Mouse (Mus musculus): ENCODE results near the gene Lce3a. TPM values are rescaled to one million over a fixed set of nuclear protein-coding genes. Genes with fewer than 3 reads are reported as not detected.

The Lce3a gene
- polyA plus RNA-seq (2016; fragmentation: Nextera tagmentation; extraction: Ambion mirVana): not detected in 2 replicates

DNA sequence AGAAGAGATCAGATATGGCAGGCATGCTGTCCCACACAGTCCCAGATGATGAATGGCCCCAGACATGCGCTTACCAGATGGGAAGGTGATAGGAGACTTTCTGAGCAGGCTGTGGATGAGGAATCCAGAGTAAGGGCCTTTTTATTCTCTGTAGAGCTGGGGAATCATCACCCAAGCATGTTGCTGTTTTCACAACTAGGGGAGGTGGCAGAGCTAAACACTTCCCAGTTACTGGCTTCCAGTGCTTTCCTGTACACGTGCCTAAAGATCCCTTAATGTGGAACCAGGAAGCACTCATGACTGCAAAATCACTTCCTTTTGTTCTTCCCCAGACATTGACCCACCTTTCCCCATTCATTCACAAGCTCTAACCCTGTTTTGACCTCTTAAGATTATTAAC lies at the start of gene Lce3a:
TSS of gene Lce3a (minus strand) at position 101 of the 400 bp plus-strand sequence.
- Histone ChIP-seq H3K4me3 (no peak within 1 kb of the TSS), H3K36me3 (replicated peaks) (no peaks in the 10 kb centered on the region), H3K9me3 (no peaks in the 10 kb centered on the region), H3K4me1 (no peaks in the 10 kb centered on the region), H3K27ac (no peak within 1 kb of the TSS), H3K27me3 (ENCODE audit: poor library complexity, severe bottlenecking) (no peaks in the 10 kb centered on the region)
- 79% methylated on average over 2 of the region's 2 CpGs for WGBS
- no peak for DNase-seq (ENCODE audit: extremely low spot score, low spot score)

DNA sequence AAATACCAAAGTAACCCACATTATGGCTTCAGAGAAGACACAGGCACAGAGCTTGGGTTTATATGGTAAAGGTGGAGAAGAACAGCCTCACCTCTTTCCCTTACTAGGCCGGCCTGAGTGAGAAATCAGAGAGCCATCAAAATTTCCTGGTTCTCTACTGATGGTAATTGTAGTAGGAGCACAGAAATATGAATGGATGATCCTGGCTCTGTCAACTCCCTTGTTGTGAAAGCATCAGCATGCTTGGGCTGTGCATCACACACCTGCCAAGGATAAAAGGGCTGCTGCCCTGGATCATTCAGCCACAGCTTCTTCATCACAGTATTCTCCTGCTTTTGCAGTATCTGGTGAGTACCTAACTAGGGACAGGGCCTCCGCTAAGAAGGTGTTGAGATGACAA lies 40.7 kb upstream of the Lce3a start, which contains the start of gene Lce3e:
TSS of gene Lce3e (plus strand) at position 301 of the 400 bp plus-strand sequence.
- Histone ChIP-seq H3K27ac (no peak within 1 kb of the TSS), H3K4me3 (no peak within 1 kb of the TSS), H3K4me1 (no peaks in the 10 kb centered on the region), H3K27me3 (ENCODE audit: poor library complexity, severe bottlenecking) (no peaks in the 10 kb centered on the region), H3K36me3 (replicated peaks) (no peaks in the 10 kb centered on the region), H3K9me3 (no peaks in the 10 kb centered on the region)
- WGBS: 91% methylated on average over 2 of the region's 2 CpGs
- no peak for DNase-seq (ENCODE audit: extremely low spot score, low spot score)

GRCm38 (mm10) chr3:92957090-92957489 lies 31.1 kb upstream of the Lce3a start, which contains the start of gene Lce3d:
Lce3d (plus strand) TSS chr3:92957390.
- H3K36me3 ChIP-seq (replicated peaks): no peaks in the 10 kb centered on the region
- H3K4me1 ChIP-seq: no peaks in the 10 kb centered on the region
- no peak within 1 kb of the TSS for H3K4me3 ChIP-seq
- H3K27me3 ChIP-seq (ENCODE audit: poor library complexity, severe bottlenecking): no peaks in the 10 kb centered on the region
- WGBS: 93% methylated on average over 1 of the region's 1 CpGs
- H3K9me3 ChIP-seq: no peaks in the 10 kb centered on the region
- no peak within 1 kb of the TSS for H3K27ac ChIP-seq
- no peak for DNase-seq (ENCODE audit: extremely low spot score, low spot score)

DNA sequence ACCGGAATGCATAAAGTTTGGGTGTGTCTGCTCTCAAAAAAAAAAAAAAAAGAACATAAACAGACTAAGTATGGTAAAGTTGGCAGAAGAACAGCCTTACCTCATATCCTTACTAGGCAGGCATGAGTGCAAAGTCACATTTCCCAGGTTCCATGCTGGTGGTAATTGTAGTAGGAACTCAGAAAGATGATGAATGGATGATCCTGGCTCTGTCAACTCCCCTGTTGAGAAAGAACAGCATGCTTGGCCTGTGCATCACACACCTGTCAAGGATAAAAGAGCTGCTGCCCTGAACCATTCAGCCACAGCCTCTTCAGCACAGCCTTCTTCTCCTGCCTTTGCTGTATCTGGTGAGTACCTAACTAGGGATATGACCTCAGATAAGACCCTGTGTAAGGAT lies 18.2 kb upstream of the Lce3a start, which contains the start of gene Lce3c:
TSS of gene Lce3c (plus strand) at position 301 of the 400 bp plus-strand sequence.
- DNase-seq (ENCODE audit: extremely low spot score, low spot score): no peak
- WGBS: 88% methylated on average over 1 of the region's 1 CpGs
- Histone ChIP-seq H3K4me1 (no peaks in the 10 kb centered on the region), H3K9me3 (no peaks in the 10 kb centered on the region), H3K27me3 (ENCODE audit: poor library complexity, severe bottlenecking) (no peaks in the 10 kb centered on the region), H3K36me3 (replicated peaks) (no peaks in the 10 kb centered on the region), H3K27ac (no peak within 1 kb of the TSS), H3K4me3 (no peak within 1 kb of the TSS)

- WGBS: 75% methylated on average over 2 of the region's 2 CpGs
- Histone ChIP-seq H3K36me3 (replicated peaks) (no peaks in the 10 kb centered on the region), H3K4me3 (no peak within 1 kb of the TSS), H3K4me1 (no peaks in the 10 kb centered on the region), H3K9me3 (no peaks in the 10 kb centered on the region), H3K27ac (no peak within 1 kb of the TSS), H3K27me3 (ENCODE audit: poor library complexity, severe bottlenecking) (no peaks in the 10 kb centered on the region)
- no peak for DNase-seq (ENCODE audit: extremely low spot score, low spot score)
Measured at GRCm38 (mm10) chr3:92932679-92933078, 6.6 kb upstream of the Lce3a start, which contains the start of gene Lce3b. Lce3b (plus strand) TSS chr3:92932979.

GRCm38 (mm10) chr3:92920364-92920763 lies 5.7 kb downstream of the Lce3a start:
- Histone ChIP-seq H3K4me1 (peaks cover 8% of the 10 kb centered on the region), H3K27ac (no peak overlapping the region), H3K9me3 (no peaks in the 10 kb centered on the region), H3K4me3 (no peak overlapping the region), H3K36me3 (replicated peaks) (no peaks in the 10 kb centered on the region), H3K27me3 (ENCODE audit: poor library complexity, severe bottlenecking) (no peaks in the 10 kb centered on the region)
- 60% methylated on average over 4 of the region's 4 CpGs for WGBS
- no peak for DNase-seq (ENCODE audit: extremely low spot score, low spot score)

DNA sequence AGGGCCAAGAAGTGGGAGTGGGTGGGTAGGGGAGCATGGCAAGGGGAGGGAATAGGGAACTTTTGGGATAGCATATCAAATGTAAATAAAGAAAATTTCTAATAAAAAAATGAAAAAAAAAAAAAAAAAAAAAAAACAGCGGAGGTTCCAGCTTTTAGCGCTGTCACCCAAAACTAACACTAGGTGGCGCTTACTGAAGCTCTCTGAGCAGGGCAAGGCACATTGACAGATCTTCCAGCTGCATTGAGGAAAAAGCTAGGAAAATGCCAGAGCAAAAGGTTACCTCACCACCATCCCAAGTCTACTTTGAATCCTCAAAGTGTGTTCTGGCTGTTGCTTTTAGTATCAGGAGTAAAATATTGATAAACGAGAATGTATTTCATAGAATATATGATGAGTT lies 18.5 kb downstream of the Lce3a start:
- 27% methylated on average over 4 of the region's 4 CpGs for WGBS
- Histone ChIP-seq H3K27me3 (ENCODE audit: poor library complexity, severe bottlenecking) (no peaks in the 10 kb centered on the region), H3K36me3 (replicated peaks) (no peaks in the 10 kb centered on the region), H3K27ac (no peak overlapping the region), H3K4me1 (no peaks in the 10 kb centered on the region), H3K4me3 (no peak overlapping the region), H3K9me3 (no peaks in the 10 kb centered on the region)
- DNase-seq (ENCODE audit: extremely low spot score, low spot score): no peak

GRCm38 (mm10) chr3:92905182-92905581 lies 20.8 kb downstream of the Lce3a start:
- 66% methylated on average over 3 of the region's 3 CpGs for WGBS
- no peak overlapping the region for H3K27ac ChIP-seq
- H3K4me3 ChIP-seq: no peak overlapping the region
- no peak for DNase-seq (ENCODE audit: extremely low spot score, low spot score)
- no peaks in the 10 kb centered on the region for H3K36me3 ChIP-seq (replicated peaks)
- no peaks in the 10 kb centered on the region for H3K27me3 ChIP-seq (ENCODE audit: poor library complexity, severe bottlenecking)
- H3K9me3 ChIP-seq: no peaks in the 10 kb centered on the region
- no peaks in the 10 kb centered on the region for H3K4me1 ChIP-seq

DNA sequence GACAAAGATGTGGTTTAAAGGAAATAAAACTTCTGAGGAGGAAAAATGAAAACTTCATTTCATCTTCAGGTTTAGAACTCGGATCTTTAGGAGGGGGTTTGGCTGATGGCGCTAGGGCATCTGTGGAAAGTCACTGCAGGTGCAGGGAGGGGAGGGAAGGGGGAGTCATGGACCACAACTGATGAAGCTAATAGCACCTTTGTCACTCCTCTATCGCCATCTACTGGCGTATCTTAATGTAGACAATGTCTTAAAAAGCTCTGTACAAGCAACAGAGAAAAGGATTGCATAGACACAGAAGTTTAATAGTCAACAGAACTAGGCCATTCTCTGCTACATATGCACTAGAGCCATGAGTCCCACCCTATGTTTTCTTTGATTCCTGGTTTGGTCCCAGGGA lies 22.4 kb downstream of the Lce3a start:
- Histone ChIP-seq H3K9me3 (no peaks in the 10 kb centered on the region), H3K27me3 (ENCODE audit: poor library complexity, severe bottlenecking) (no peaks in the 10 kb centered on the region), H3K4me1 (no peaks in the 10 kb centered on the region), H3K4me3 (no peak overlapping the region), H3K27ac (no peak overlapping the region), H3K36me3 (replicated peaks) (no peaks in the 10 kb centered on the region)
- DNase-seq (ENCODE audit: extremely low spot score, low spot score): no peak
- WGBS: 33% methylated on average over 4 of the region's 4 CpGs

- Histone ChIP-seq H3K27me3 (ENCODE audit: poor library complexity, severe bottlenecking) (no peaks in the 10 kb centered on the region), H3K4me3 (no peak overlapping the region), H3K9me3 (no peaks in the 10 kb centered on the region), H3K27ac (no peak overlapping the region), H3K4me1 (no peaks in the 10 kb centered on the region), H3K36me3 (replicated peaks) (no peaks in the 10 kb centered on the region)
- WGBS: 28% methylated on average over 3 of the region's 3 CpGs
- DNase-seq (ENCODE audit: extremely low spot score, low spot score): peak; percentile 20
Measured at GRCm38 (mm10) chr3:92902992-92903391, 23.0 kb downstream of the Lce3a start.

DNA sequence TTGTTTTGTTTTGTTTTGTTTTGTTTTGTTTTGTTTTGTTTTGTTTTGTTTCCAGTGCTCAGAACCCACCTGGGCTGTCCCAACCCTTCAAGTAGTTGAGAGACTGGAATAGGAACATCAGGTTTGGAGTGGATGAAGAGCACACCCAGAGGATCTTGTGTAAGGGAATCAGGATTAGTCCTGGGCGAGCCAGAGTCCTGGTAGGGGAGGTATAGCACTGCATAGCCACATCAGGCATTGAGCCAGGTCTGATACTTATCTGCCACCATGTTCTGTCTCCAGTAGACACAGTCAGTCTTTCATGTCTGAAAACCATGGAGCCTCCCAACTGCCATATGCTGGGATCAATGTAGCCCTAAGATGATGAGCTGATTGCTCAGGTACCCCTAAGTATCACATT lies 31.5 kb downstream of the Lce3a start:
- H3K4me1 ChIP-seq: no peaks in the 10 kb centered on the region
- WGBS: 86% methylated on average over 1 of the region's 1 CpGs
- no peaks in the 10 kb centered on the region for H3K27me3 ChIP-seq (ENCODE audit: poor library complexity, severe bottlenecking)
- H3K27ac ChIP-seq: no peak overlapping the region
- H3K9me3 ChIP-seq: no peaks in the 10 kb centered on the region
- H3K4me3 ChIP-seq: no peak overlapping the region
- H3K36me3 ChIP-seq (replicated peaks): no peaks in the 10 kb centered on the region
- no peak for DNase-seq (ENCODE audit: extremely low spot score, low spot score)

DNA sequence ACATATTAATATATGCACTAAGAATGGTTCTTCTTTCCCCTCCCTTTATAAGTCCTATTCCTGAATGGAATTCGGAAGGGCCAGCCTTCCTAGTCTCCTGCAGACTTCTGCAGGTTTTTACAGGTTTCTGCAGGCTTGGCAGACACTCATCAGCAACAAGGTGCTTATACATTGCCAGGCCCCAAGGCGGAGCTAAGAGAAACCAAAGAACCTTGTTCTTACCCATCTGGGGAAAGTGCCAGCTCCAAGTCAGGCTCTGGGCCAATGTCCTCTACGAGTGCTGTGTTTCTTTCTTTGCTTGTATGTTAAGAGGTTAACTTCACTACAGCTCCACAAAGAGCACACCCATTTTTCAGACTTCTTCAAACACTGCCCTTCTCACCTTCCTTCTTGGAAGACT lies 32.0 kb downstream of the Lce3a start:
- no peaks in the 10 kb centered on the region for H3K27me3 ChIP-seq (ENCODE audit: poor library complexity, severe bottlenecking)
- DNase-seq (ENCODE audit: extremely low spot score, low spot score): no peak
- H3K4me1 ChIP-seq: no peaks in the 10 kb centered on the region
- WGBS: 74% methylated on average over 3 of the region's 3 CpGs
- no peak overlapping the region for H3K4me3 ChIP-seq
- H3K27ac ChIP-seq: no peak overlapping the region
- no peaks in the 10 kb centered on the region for H3K9me3 ChIP-seq
- H3K36me3 ChIP-seq (replicated peaks): no peaks in the 10 kb centered on the region

Measured in forebrain, embryonic 10.5 days (tissue).